Mouse (Mus musculus): Measurements from ENCODE around the gene Lmf1. TPM values are rescaled to one million over a fixed set of nuclear protein-coding genes. Genes with fewer than 3 reads are reported as not detected.

Lmf1 gene
- polyA plus RNA-seq (2015; fragmentation: Nextera tagmentation; extraction: Ambion mirVana), result 11.6 and 14.8 TPM in 2 replicates

GRCm38 (mm10) chr17:25578920-25579319 is at the start of gene Lmf1:
TSS of gene Lmf1 (plus strand) at chr17:25579085.

GRCm38 (mm10) chr17:25570648-25571452 is 8.0 kb upstream of the Lmf1 start, which contains the start of gene Sox8:
TSS of gene Sox8 (minus strand) at chr17:25570686.

Other genes starting within 250 kb of the Lmf1 start
- gene Tpsab1, start 233.5 kb upstream of the Lmf1 start, polyA plus RNA-seq (2015; fragmentation: Nextera tagmentation; extraction: Ambion mirVana), result 11.2 and 11.8 TPM in 2 replicates
- 500 and 756 TPM in 2 replicates for gene Tpsb2, start 212.8 kb upstream of the Lmf1 start, polyA plus RNA-seq (2015; fragmentation: Nextera tagmentation; extraction: Ambion mirVana)
- gene Tpsg1, start 209.8 kb upstream of the Lmf1 start, polyA plus RNA-seq (2015; fragmentation: Nextera tagmentation; extraction: Ambion mirVana), result 1.5 and 2.4 TPM in 2 replicates
- gene Cacna1h, start 145.3 kb upstream of the Lmf1 start, polyA plus RNA-seq (2015; fragmentation: Nextera tagmentation; extraction: Ambion mirVana), result 4.3 and 5.4 TPM in 2 replicates
- gene Tekt4, start 124.5 kb upstream of the Lmf1 start, polyA plus RNA-seq (2015; fragmentation: Nextera tagmentation; extraction: Ambion mirVana), result not detected in 2 replicates
- gene Sstr5, start 81.8 kb upstream of the Lmf1 start, polyA plus RNA-seq (2015; fragmentation: Nextera tagmentation; extraction: Ambion mirVana), result 0.05 TPM in 1 of 2 replicates, not detected in the other
- gene Sox8, start 8.4 kb upstream of the Lmf1 start, polyA plus RNA-seq (2015; fragmentation: Nextera tagmentation; extraction: Ambion mirVana), result 14.7 and 16.2 TPM in 2 replicates
- gene Gng13, start 138.1 kb downstream of the Lmf1 start, polyA plus RNA-seq (2015; fragmentation: Nextera tagmentation; extraction: Ambion mirVana), result 0.28 TPM in 1 of 2 replicates, not detected in the other
- gene Chtf18, start 148.3 kb downstream of the Lmf1 start, polyA plus RNA-seq (2015; fragmentation: Nextera tagmentation; extraction: Ambion mirVana), result 3.2 and 4.6 TPM in 2 replicates
- 8.7 and 9.4 TPM in 2 replicates for gene Rpusd1, start 148.6 kb downstream of the Lmf1 start, polyA plus RNA-seq (2015; fragmentation: Nextera tagmentation; extraction: Ambion mirVana)
- not detected in 2 replicates for gene Mslnl, start 157.0 kb downstream of the Lmf1 start, polyA plus RNA-seq (2015; fragmentation: Nextera tagmentation; extraction: Ambion mirVana)
- 1.4 and 1.7 TPM in 2 replicates for gene Msln, start 175.3 kb downstream of the Lmf1 start, polyA plus RNA-seq (2015; fragmentation: Nextera tagmentation; extraction: Ambion mirVana)
- 36.6 and 38.7 TPM in 2 replicates for gene Narfl, start 194.7 kb downstream of the Lmf1 start, polyA plus RNA-seq (2015; fragmentation: Nextera tagmentation; extraction: Ambion mirVana)
- 31.4 and 32.9 TPM in 2 replicates for gene Haghl, start 206.6 kb downstream of the Lmf1 start, polyA plus RNA-seq (2015; fragmentation: Nextera tagmentation; extraction: Ambion mirVana)
- 0.16 and 0.22 TPM in 2 replicates for gene Ccdc78, start 207.5 kb downstream of the Lmf1 start, polyA plus RNA-seq (2015; fragmentation: Nextera tagmentation; extraction: Ambion mirVana)
- gene Fam173a, start 213.8 kb downstream of the Lmf1 start, polyA plus RNA-seq (2015; fragmentation: Nextera tagmentation; extraction: Ambion mirVana), result 55.4 and 60.9 TPM in 2 replicates
- gene AC134908.4, start 216.6 kb downstream of the Lmf1 start, polyA plus RNA-seq (2015; fragmentation: Nextera tagmentation; extraction: Ambion mirVana), result 0.35 and 0.65 TPM in 2 replicates
- 22.8 and 28.7 TPM in 2 replicates for gene Metrn, start 218.1 kb downstream of the Lmf1 start, polyA plus RNA-seq (2015; fragmentation: Nextera tagmentation; extraction: Ambion mirVana)
- gene Fbxl16, start 230.0 kb downstream of the Lmf1 start, polyA plus RNA-seq (2015; fragmentation: Nextera tagmentation; extraction: Ambion mirVana), result 0.72 and 0.95 TPM in 2 replicates
- 11.8 and 12.4 TPM in 2 replicates for gene Wdr24, start 244.5 kb downstream of the Lmf1 start, polyA plus RNA-seq (2015; fragmentation: Nextera tagmentation; extraction: Ambion mirVana)
- 17.9 and 23.0 TPM in 2 replicates for gene Jmjd8, start 249.8 kb downstream of the Lmf1 start, polyA plus RNA-seq (2015; fragmentation: Nextera tagmentation; extraction: Ambion mirVana)

Data from skeletal muscle tissue, postnatal 0 days (tissue).